Mouse (Mus musculus) lung, postnatal 0 days (tissue): ENCODE data around the gene Mttp.

ENCODE experiments used
- CTCF ChIP-seq: IDR thresholded peaks from 2 replicates; pipeline ENCODE4 v1.5.1; 2016; ENCODE audit warnings: antibody characterized with exemption, mild to moderate bottlenecking
- EP300 ChIP-seq: IDR thresholded peaks from 2 replicates; pipeline ENCODE4 v1.6.1; 2016; ENCODE audit warnings: antibody characterized with exemption, mild to moderate bottlenecking, control low read depth

DNA sequence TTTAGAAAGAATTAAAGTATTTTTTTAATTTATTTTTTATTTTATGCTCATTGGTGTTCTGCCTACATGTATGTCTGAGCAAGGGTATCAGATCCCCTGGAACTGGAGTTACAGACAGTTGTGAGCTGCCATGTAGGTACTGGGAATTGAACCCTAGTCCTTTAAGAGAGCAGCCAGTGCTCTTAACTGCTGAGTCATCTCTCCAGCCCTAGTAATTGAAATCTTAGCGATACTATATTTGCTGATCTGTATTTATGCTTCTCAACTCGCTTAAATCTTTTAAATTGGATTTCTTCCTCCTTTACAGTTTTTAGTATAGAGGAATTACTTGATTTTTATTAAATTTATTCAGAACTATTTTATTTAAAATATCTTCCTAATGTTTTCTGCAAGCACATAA is 103.8 kb downstream of the Mttp start:
- TF ChIP-seq CTCF (no peak), EP300 (no peak)
